Mouse (Mus musculus) intestine, embryonic 16.5 days (tissue): ENCODE measurements at regions not wholly inside any gene's neighbourhood (a gene's known extent, or its start where the extent isn't known, plus 50 kb on each side); places are given as distances from the start of the nearest gene placed in this dataset.

ENCODE experiments used
- ATAC-seq: fragments of 200-750 bp; cut with Nextera tagmentation; 2 replicates; pipeline ENCODE4 v1.8.0; 2017; ENCODE audit warnings: moderate TSS enrichment, moderate library complexity
- H3K27ac ChIP-seq: fragments of 300-500 bp; sonication (generic); 2 replicates; pipeline ENCODE4 v1.5.1; 2014; ENCODE audit warnings: mild to moderate bottlenecking, low read length
- H3K27me3 ChIP-seq: fragments of 300-500 bp; sonication (generic); replicated peaks from 2 replicates; pipeline ENCODE4 v1.6.1; 2014; ENCODE audit warnings: low read length, control low read depth, mixed read lengths; ENCODE audit not compliant: control insufficient read depth, insufficient read depth
- H3K36me3 ChIP-seq: fragments of 300-500 bp; sonication (generic); 2 replicates; pipeline ENCODE4 v1.6.1; 2014; ENCODE audit warnings: low read length, control low read depth; ENCODE audit not compliant: control insufficient read depth, insufficient read depth
- H3K4me1 ChIP-seq: fragments of 300-500 bp; sonication (generic); 2 replicates; pipeline ENCODE4 v1.6.1; 2014; ENCODE audit warnings: low read length, control low read depth, mixed read lengths; ENCODE audit not compliant: control insufficient read depth, insufficient read depth
- H3K4me2 ChIP-seq: fragments of 300-500 bp; sonication (generic); 2 replicates; pipeline ENCODE4 v1.6.1; 2014; ENCODE audit warnings: low read depth, low read length, control low read depth
- H3K4me3 ChIP-seq: fragments of 300-500 bp; sonication (generic); 2 replicates; pipeline ENCODE4 v1.5.1; 2014; ENCODE audit warnings: mild to moderate bottlenecking, low read length
- H3K9ac ChIP-seq: fragments of 300-500 bp; sonication (generic); 2 replicates; pipeline ENCODE4 v1.6.1; 2014; ENCODE audit warnings: low read depth, low read length
- H3K9me3 ChIP-seq: fragments of 300-500 bp; sonication (generic); 2 replicates; pipeline ENCODE4 v1.6.1; 2016; ENCODE audit warnings: low read length, control low read depth; ENCODE audit not compliant: control insufficient read depth
- WGBS: fragments of 180-500 bp; shearing (Covaris S2); extraction: QIAGEN DNeasy Blood & Tissue Kit; methylation state at CpG from one replicate; pipeline ENCODE4 v1.1.7; 2014; 5-methylcytosine and 5-hydroxymethylcytosine counted together

DNA sequence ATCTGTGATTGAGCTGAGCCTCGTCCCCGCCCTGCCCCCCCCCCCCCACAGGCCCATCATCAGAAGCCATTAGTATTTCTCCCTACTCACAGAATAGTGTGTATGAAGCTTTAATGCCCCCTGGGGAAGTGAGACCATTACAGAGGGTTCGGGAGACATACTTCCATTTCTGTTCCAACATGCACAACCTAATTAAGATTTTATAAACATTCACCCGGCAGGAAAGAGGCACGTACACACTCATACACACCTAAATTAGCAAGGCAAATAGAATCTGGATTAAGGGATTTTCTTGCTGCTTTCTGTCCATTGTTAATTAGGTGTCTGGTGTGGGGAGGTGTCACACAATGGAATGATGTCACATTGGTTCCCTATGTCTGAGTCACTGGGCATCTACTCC lies 202.8 kb upstream of the Rpl38 start:
- no peak for ATAC-seq
- 58% methylated on average over 5 of the region's 5 CpGs for WGBS
- Histone ChIP-seq H3K4me2 (no peak overlapping the region), H3K9me3 (no peaks in the 10 kb centered on the region), H3K4me3 (no peak overlapping the region), H3K9ac (no peak overlapping the region), H3K27me3 (peaks cover 3% of the 10 kb centered on the region; the same call in 1 of the 2 replicates), H3K4me1 (peaks cover 11% of the 10 kb centered on the region), H3K27ac (no peak overlapping the region), H3K36me3 (no peaks in the 10 kb centered on the region)

GRCm38 (mm10) chr11:114462755-114463374 lies 205.5 kb upstream of the Rpl38 start:
- Histone ChIP-seq H3K4me1 (peaks cover 4% of the 10 kb centered on the region), H3K9me3 (no peaks in the 10 kb centered on the region), H3K27ac (no peak overlapping the region), H3K4me3 (no peak overlapping the region), H3K4me2 (no peak overlapping the region), H3K36me3 (no peaks in the 10 kb centered on the region), H3K9ac (no peak overlapping the region), H3K27me3 (peaks cover 3% of the 10 kb centered on the region; the same call in 1 of the 2 replicates)
- no peak; the same call in 1 of the 2 replicates for ATAC-seq
- 18% methylated on average over 6 of the region's 6 CpGs for WGBS

DNA sequence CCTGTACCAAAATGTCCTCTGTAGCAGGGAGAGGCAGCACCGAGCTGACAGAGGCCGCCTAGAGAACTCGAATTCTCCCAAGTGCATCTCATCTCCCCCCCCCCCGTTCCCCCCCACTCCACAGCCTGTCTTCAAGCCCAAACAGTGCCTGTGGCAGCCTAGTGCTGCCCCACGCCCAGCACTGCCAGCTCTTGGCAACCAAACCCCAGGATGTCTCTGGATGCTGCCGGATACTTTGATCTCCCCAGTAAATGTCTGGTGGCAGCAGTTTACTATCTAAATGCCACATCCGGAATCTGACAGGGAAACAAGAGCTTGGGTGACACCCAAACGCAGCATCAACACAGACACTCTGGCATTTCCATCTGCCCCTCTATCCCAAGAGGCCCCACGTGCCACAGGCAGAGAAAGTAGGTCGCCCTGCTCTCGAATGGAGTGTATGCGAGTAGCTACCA lies 213.4 kb upstream of the Rpl38 start:
- no peak overlapping the region for H3K9ac ChIP-seq
- WGBS = 57% methylated on average over 12 of the region's 12 CpGs
- H3K27ac ChIP-seq = no peak overlapping the region
- no peaks in the 10 kb centered on the region for H3K9me3 ChIP-seq
- H3K27me3 ChIP-seq = no peaks in the 10 kb centered on the region
- no peaks in the 10 kb centered on the region for H3K36me3 ChIP-seq
- H3K4me2 ChIP-seq = no peak overlapping the region
- ATAC-seq = no peak
- H3K4me3 ChIP-seq = no peak overlapping the region
- H3K4me1 ChIP-seq = no peaks in the 10 kb centered on the region

- no peaks in the 10 kb centered on the region for H3K9me3 ChIP-seq
- H3K4me3 ChIP-seq = no peak overlapping the region
- no peaks in the 10 kb centered on the region for H3K36me3 ChIP-seq
- no peak overlapping the region for H3K4me2 ChIP-seq
- H3K9ac ChIP-seq = no peak overlapping the region
- peaks cover 20% of the 10 kb centered on the region for H3K4me1 ChIP-seq
- no peak overlapping the region; the same call in 1 of the 2 replicates for H3K27ac ChIP-seq
- ATAC-seq = no peak
- H3K27me3 ChIP-seq = 0 out of 2 replicates have a peak, but pooled peaks cover 3% of the 10 kb centered on the region
- 40% methylated on average over 13 of the region's 13 CpGs for WGBS
Observed at GRCm38 (mm10) chr11:114448776-114449401, 219.4 kb upstream of the Rpl38 start.

DNA sequence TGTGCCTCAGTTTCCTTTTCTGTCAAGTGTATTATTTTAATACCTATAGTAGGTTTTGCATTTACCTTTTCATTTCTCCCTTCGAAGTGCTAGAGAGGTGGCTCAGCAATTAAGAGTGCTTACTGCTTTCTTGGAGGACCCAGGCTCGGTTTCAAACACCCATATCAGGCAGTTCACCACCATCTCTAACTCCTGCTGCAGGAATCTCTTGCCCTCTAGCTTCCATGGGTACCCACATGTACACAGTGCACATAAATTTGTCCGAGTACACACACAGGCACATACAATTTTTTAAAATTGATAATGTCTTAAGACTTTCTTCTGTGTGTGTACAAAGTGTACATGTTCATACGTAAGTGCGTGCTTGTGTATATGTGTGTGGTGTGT lies 220.9 kb upstream of the Rpl38 start:
- H3K9me3 ChIP-seq = no peaks in the 10 kb centered on the region
- peak overlapping the region; percentile 71 for H3K4me2 ChIP-seq
- no peaks in the 10 kb centered on the region for H3K36me3 ChIP-seq
- no peak for ATAC-seq
- H3K27me3 ChIP-seq = 0 out of 2 replicates have a peak, but pooled peaks cover 3% of the 10 kb centered on the region
- H3K4me3 ChIP-seq = no peak overlapping the region; the same call in 1 of the 2 replicates
- WGBS = 88% methylated on average over 5 of the region's 5 CpGs
- H3K4me1 ChIP-seq = peaks cover 20% of the 10 kb centered on the region
- no peak overlapping the region; the same call in 1 of the 2 replicates for H3K27ac ChIP-seq
- H3K9ac ChIP-seq = no peak overlapping the region

DNA sequence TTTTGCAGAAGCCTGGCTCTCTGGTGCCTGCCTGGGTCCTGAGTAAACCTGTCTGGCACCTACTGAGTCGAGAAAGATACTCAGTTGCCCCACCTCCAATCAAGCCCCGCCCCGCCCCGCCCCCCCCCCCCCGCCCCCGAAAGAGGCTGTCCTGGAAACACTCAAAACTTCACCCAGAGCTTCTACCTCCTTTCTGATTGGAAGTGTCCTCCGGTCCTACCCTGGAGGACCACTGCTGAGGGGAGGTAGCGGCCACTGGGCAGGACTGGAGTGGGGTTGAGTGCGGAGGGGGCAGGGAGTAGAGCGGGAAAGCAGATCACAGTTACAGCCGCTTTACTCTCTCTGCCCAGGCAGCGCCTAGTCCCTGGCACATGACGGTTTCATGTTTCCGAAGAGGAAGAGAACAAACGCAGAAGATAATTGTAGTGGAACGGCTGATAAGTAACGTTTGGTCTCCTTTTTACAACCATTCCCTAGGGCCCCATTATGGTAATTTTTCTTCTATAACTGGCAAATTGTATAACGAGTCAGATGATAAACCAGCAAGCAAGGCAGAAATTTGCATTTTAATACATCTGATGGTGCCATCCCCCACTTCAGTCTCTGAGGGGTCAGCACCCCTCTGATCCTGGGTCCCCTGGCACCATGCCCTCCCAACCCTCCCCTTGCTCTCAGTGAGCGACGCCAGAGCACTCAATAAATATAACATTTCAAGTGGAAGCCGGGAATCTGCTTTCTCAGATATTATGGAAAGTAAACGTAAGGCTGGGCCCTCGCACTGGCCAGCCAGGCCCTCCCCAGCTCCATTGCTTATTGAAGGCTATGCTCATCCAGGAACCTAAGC lies 221.5 kb upstream of the Rpl38 start:
- peak overlapping the region; percentile 71 for H3K4me2 ChIP-seq
- peaks cover 20% of the 10 kb centered on the region for H3K4me1 ChIP-seq
- peak overlapping the region; percentile 60 for H3K9ac ChIP-seq
- 0 out of 2 replicates have a peak, but pooled peaks cover 3% of the 10 kb centered on the region for H3K27me3 ChIP-seq
- H3K36me3 ChIP-seq = no peaks in the 10 kb centered on the region
- peak; percentile 87 for ATAC-seq
- H3K4me3 ChIP-seq = peak overlapping the region; percentile 43
- 3% methylated on average over 19 of the region's 23 CpGs for WGBS
- H3K27ac ChIP-seq = peak overlapping the region; percentile 59
- H3K9me3 ChIP-seq = no peaks in the 10 kb centered on the region

DNA sequence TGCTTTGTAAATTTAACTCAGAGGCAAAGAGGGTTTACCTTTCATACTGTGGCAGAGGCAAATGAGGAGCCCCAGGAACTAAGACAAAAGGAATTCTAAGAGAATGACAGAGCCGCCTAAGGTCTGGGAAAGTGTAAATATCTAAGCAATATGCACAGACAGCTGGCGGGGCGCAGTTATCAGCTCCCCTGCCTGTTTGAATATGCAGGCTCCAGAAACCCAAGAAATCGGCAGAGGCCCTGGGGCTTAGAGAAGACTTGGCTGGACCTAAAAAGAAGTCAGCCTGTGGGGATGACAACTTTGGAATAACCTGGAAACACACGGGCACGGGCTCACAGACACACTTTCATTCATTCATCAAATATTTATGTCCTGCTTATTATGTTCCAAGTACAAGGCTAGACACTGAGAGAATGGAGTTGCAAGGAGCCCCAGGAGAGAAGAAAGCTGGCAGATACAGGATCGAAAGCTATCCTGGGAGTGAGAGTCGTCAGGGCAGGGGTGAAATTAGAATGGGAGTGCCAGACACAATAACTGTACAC lies 222.2 kb upstream of the Rpl38 start:
- Histone ChIP-seq H3K4me1 (peaks cover 20% of the 10 kb centered on the region), H3K4me2 (peak overlapping the region; percentile 71), H3K27me3 (0 out of 2 replicates have a peak, but pooled peaks cover 3% of the 10 kb centered on the region), H3K36me3 (no peaks in the 10 kb centered on the region), H3K9ac (no peak overlapping the region), H3K4me3 (peak overlapping the region; percentile 43), H3K27ac (no peak overlapping the region), H3K9me3 (no peaks in the 10 kb centered on the region)
- no peak for ATAC-seq
- 7% methylated on average over 8 of the region's 8 CpGs for WGBS

DNA sequence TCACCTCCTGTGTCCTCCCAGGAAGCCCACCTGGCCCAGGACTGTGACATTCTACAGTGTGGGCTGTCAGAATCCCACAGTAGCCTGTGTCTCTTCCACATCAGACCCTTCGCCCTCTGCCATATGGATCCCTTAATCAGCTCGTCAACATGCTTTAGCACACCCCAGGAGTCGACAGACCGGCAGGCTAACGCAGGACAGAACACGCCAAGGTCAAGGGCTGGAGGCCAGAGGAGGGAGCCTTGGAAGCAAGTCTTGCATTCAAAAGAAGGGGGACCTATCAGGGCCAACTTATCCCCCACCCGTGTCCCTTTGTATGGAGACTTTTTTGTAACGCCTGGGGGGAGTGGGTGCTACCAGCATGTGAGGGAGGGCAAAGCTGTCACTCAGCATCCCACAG lies 224.1 kb upstream of the Rpl38 start:
- H3K4me3 ChIP-seq = no peak overlapping the region
- H3K4me2 ChIP-seq = no peak overlapping the region
- 44% methylated on average over 8 of the region's 8 CpGs for WGBS
- H3K9me3 ChIP-seq = no peaks in the 10 kb centered on the region
- no peak for ATAC-seq
- no peaks in the 10 kb centered on the region for H3K36me3 ChIP-seq
- H3K4me1 ChIP-seq = peaks cover 20% of the 10 kb centered on the region
- H3K9ac ChIP-seq = no peak overlapping the region
- H3K27me3 ChIP-seq = 0 out of 2 replicates have a peak, but pooled peaks cover 3% of the 10 kb centered on the region
- no peak overlapping the region for H3K27ac ChIP-seq

- H3K27ac ChIP-seq = no peak overlapping the region
- no peaks in the 10 kb centered on the region for H3K36me3 ChIP-seq
- 61% methylated on average over 5 of the region's 5 CpGs for WGBS
- ATAC-seq = no peak
- peaks cover 20% of the 10 kb centered on the region for H3K4me1 ChIP-seq
- no peaks in the 10 kb centered on the region for H3K9me3 ChIP-seq
- no peak overlapping the region for H3K4me2 ChIP-seq
- 0 out of 2 replicates have a peak, but pooled peaks cover 3% of the 10 kb centered on the region for H3K27me3 ChIP-seq
- H3K4me3 ChIP-seq = no peak overlapping the region
- H3K9ac ChIP-seq = no peak overlapping the region
Observed at GRCm38 (mm10) chr11:114443444-114443843, 224.9 kb upstream of the Rpl38 start.
